Mouse (Mus musculus) small intestine, adult 2 months (tissue): Measurements from ENCODE around the gene Angpt4.

Experiments used
- CTCF ChIP-seq: fragments of 200-500 bp; IDR thresholded peaks from 2 replicates; pipeline ENCODE4 v1.5.1; 2012; ENCODE audit warnings: low read depth, mild to moderate bottlenecking, control low read depth, inconsistent platforms, low read length, moderate library complexity, mixed read lengths; ENCODE audit not compliant: insufficient replicate concordance, insufficient read length; ENCODE audit errors: extremely low read depth
- POLR2A ChIP-seq: fragments of 200-500 bp; IDR thresholded peaks from 2 replicates; pipeline ENCODE4 v1.6.1; 2012; ENCODE audit warnings: low read depth, mild to moderate bottlenecking, control low read depth, inconsistent platforms, low read length, moderate library complexity

DNA sequence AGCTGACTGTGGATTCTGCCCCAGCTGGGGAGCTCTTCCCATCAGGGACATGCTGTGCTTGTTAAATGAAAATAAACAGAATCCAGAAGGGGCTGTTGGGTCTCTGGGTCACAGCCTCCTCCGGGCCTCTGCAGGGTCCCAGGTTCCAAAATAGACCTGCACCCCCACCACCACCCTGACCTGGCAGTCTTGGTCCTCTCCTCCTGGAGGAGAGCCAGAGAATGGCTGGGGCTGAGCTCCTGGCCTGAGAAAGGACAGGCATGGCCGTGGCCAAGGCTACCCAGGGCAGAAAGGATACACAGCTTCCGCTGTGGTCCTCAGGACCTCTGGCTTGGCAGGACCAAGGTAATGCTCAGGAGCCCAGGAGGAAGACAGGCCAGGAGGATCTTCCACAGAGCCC lies 6.4 kb upstream of the Angpt4 start:
- TF ChIP-seq POLR2A (no peak), CTCF (no peak)
